Mouse (Mus musculus) limb, embryonic 14.5 days (tissue): ENCODE measurements around the gene Ccdc157. TPM values are rescaled to one million over a fixed set of nuclear protein-coding genes. Genes with fewer than 3 reads are reported as not detected.

Source experiments
- ATAC-seq: fragments of 200-750 bp; cut with Nextera tagmentation; 2 replicates; pipeline ENCODE4 v1.8.0; 2017; ENCODE audit warnings: low read depth, moderate number of reproducible peaks, moderate TSS enrichment; ENCODE audit not compliant: low FRiP score
- DNase-seq: peaks from one replicate; pipeline ENCODE4 v3.0.0-alpha.2; 2015; ENCODE audit warnings: low spot score
- H3K27ac ChIP-seq: fragments of 300-500 bp; sonication (generic); replicated peaks from 2 replicates; pipeline ENCODE4 v1.5.1; 2014; ENCODE audit warnings: low read depth, mild to moderate bottlenecking, low read length, moderate library complexity, mixed read lengths
- H3K27me3 ChIP-seq: fragments of 300-500 bp; sonication (generic); 2 replicates; pipeline ENCODE4 v1.6.1; 2014; ENCODE audit warnings: low read length, mixed read lengths; ENCODE audit not compliant: control insufficient read depth, insufficient read depth
- H3K36me3 ChIP-seq: fragments of 300-500 bp; sonication (generic); 2 replicates; pipeline ENCODE4 v1.6.1; 2014; ENCODE audit warnings: mild to moderate bottlenecking, low read length, moderate library complexity, mixed read lengths; ENCODE audit not compliant: control insufficient read depth, insufficient read depth
- H3K4me1 ChIP-seq: fragments of 300-500 bp; sonication (generic); 2 replicates; pipeline ENCODE4 v1.6.1; 2014; ENCODE audit warnings: antibody characterized with exemption, low read length, mixed read lengths; ENCODE audit not compliant: control insufficient read depth, insufficient read depth
- H3K4me2 ChIP-seq: fragments of 300-500 bp; sonication (generic); replicated peaks from 2 replicates; pipeline ENCODE4 v1.6.1; 2014; ENCODE audit warnings: low read depth, mild to moderate bottlenecking, low read length, moderate library complexity; ENCODE audit not compliant: severe bottlenecking
- H3K4me3 ChIP-seq: fragments of 300-500 bp; sonication (generic); replicated peaks from 2 replicates; pipeline ENCODE4 v1.5.1; 2014; ENCODE audit warnings: low read length
- H3K9ac ChIP-seq: fragments of 300-500 bp; sonication (generic); 2 replicates; pipeline ENCODE4 v1.6.1; 2014; ENCODE audit warnings: mild to moderate bottlenecking, low read depth, low read length, moderate library complexity; ENCODE audit not compliant: severe bottlenecking
- H3K9me3 ChIP-seq: fragments of 300-500 bp; sonication (generic); 2 replicates; pipeline ENCODE4 v1.6.1; 2016; ENCODE audit warnings: low read length; ENCODE audit not compliant: control insufficient read depth
- POLR2A ChIP-seq: fragments of 200-500 bp; IDR thresholded peaks from 2 replicates; pipeline ENCODE4 v1.8.0; 2012; ENCODE audit warnings: inconsistent platforms, mild to moderate bottlenecking, moderate library complexity, borderline replicate concordance; ENCODE audit not compliant: insufficient read depth, insufficient read length; ENCODE audit errors: extremely low read depth
- WGBS: fragments of 180-500 bp; shearing (Covaris S2); extraction: QIAGEN DNeasy Blood & Tissue Kit; methylation state at CpG from one replicate; pipeline ENCODE4 v1.1.7; 2014; 5-methylcytosine and 5-hydroxymethylcytosine counted together
- polyA plus RNA-seq, 2 experiments: library from polyadenylated mRNA; depleted of rRNA in 1 of 2; stranded (reverse) in 1 of 2; unstranded in 1 of 2; fragments of >200 nt; fragmentation: Nextera tagmentation in 1 of 2; extraction: Ambion mirVana in 1 of 2; gene quantifications; 2 replicates each; pipeline versions ENCODE4 v1.2.1 to v1.2.3; 2012 to 2014

The Ccdc157 gene
- polyA plus RNA-seq, 2 experiments, result 6.6 to 26.1 TPM

- Histone ChIP-seq H3K4me2 (no peak overlapping the region), H3K27me3 (no peaks in the 10 kb centered on the region), H3K4me1 (no peaks in the 10 kb centered on the region), H3K4me3 (no peak overlapping the region), H3K27ac (no peak overlapping the region), H3K9ac (no peak overlapping the region), H3K9me3 (no peaks in the 10 kb centered on the region), H3K36me3 (peaks cover 19% of the 10 kb centered on the region)
- no peak for TF ChIP-seq POLR2A
- DNase-seq (no peak), ATAC-seq (no peak)
- WGBS, result 81% methylated on average over 5 of the region's 5 CpGs
These were observed 55.1 kb downstream of the Ccdc157 start for GRCm38 (mm10) chr11:4104989-4105388.

- Histone ChIP-seq H3K9ac (no peak overlapping the region), H3K27ac (no peak overlapping the region), H3K27me3 (no peaks in the 10 kb centered on the region), H3K4me2 (no peak overlapping the region), H3K36me3 (peaks cover 11% of the 10 kb centered on the region; the same call in 1 of the 2 replicates), H3K4me3 (no peak overlapping the region), H3K9me3 (no peaks in the 10 kb centered on the region), H3K4me1 (no peaks in the 10 kb centered on the region)
- DNase-seq, result no peak
- ATAC-seq, result no peak
- no peak for TF ChIP-seq POLR2A
- WGBS, result 82% methylated on average over 14 of the region's 14 CpGs
These were observed 56.6 kb downstream of the Ccdc157 start for GRCm38 (mm10) chr11:4103522-4103921.

GRCm38 (mm10) chr11:4101851-4102250 is 58.2 kb downstream of the Ccdc157 start:
- H3K9me3 ChIP-seq, result no peaks in the 10 kb centered on the region
- no peak for TF ChIP-seq POLR2A
- 0 out of 2 replicates have a peak, but pooled peaks cover 3% of the 10 kb centered on the region for H3K36me3 ChIP-seq
- H3K27ac ChIP-seq, result no peak overlapping the region
- peaks cover 5% of the 10 kb centered on the region for H3K4me1 ChIP-seq
- WGBS, result 87% methylated on average over 5 of the region's 5 CpGs
- no peak overlapping the region for H3K9ac ChIP-seq
- DNase-seq (no peak), ATAC-seq (no peak)
- no peak overlapping the region for H3K4me3 ChIP-seq
- H3K27me3 ChIP-seq, result no peaks in the 10 kb centered on the region
- H3K4me2 ChIP-seq, result no peak overlapping the region

GRCm38 (mm10) chr11:4099447-4099846 is 60.6 kb downstream of the Ccdc157 start:
- Histone ChIP-seq H3K4me3 (no peak overlapping the region), H3K9me3 (no peaks in the 10 kb centered on the region), H3K36me3 (0 out of 2 replicates have a peak, but pooled peaks cover 3% of the 10 kb centered on the region), H3K4me1 (peaks cover 13% of the 10 kb centered on the region), H3K27me3 (no peaks in the 10 kb centered on the region), H3K27ac (no peak overlapping the region), H3K4me2 (no peak overlapping the region), H3K9ac (no peak overlapping the region)
- WGBS, result 54% methylated on average over 3 of the region's 3 CpGs
- DNase-seq (no peak), ATAC-seq (no peak)
- no peak for TF ChIP-seq POLR2A

- no peak for DNase-seq
- Histone ChIP-seq H3K9ac (no peak overlapping the region), H3K36me3 (0 out of 2 replicates have a peak, but pooled peaks cover 3% of the 10 kb centered on the region), H3K4me1 (peaks cover 16% of the 10 kb centered on the region), H3K4me3 (no peak overlapping the region), H3K27me3 (no peaks in the 10 kb centered on the region), H3K4me2 (no peak overlapping the region), H3K9me3 (no peaks in the 10 kb centered on the region), H3K27ac (no peak overlapping the region)
- WGBS, result 69% methylated on average over 7 of the region's 7 CpGs
- ATAC-seq, result no peak
- TF ChIP-seq POLR2A, result no peak
These were observed 61.3 kb downstream of the Ccdc157 start for GRCm38 (mm10) chr11:4098816-4099215.

- H3K4me3 ChIP-seq, result no peak overlapping the region
- H3K27me3 ChIP-seq, result no peaks in the 10 kb centered on the region
- H3K9ac ChIP-seq, result no peak overlapping the region
- no peak overlapping the region for H3K4me2 ChIP-seq
- no peak for ATAC-seq
- no peak for DNase-seq
- H3K36me3 ChIP-seq, result no peaks in the 10 kb centered on the region
- no peak overlapping the region for H3K27ac ChIP-seq
- no peak for TF ChIP-seq POLR2A
- H3K9me3 ChIP-seq, result no peaks in the 10 kb centered on the region
- H3K4me1 ChIP-seq, result peaks cover 16% of the 10 kb centered on the region
- 67% methylated on average over 8 of the region's 8 CpGs for WGBS
These were observed 62.0 kb downstream of the Ccdc157 start for GRCm38 (mm10) chr11:4098120-4098519.
